Mouse (Mus musculus) C2C12 (cell line): ENCODE measurements around the gene Nek8. TPM values are rescaled to one million over a fixed set of nuclear protein-coding genes. Genes with fewer than 3 reads are reported as not detected.

ENCODE experiments used
- H3K27me3 ChIP-seq: one replicate; pipeline ENCODE4 v1.6.1; 2011; ENCODE audit not compliant: control insufficient read depth, insufficient read depth, insufficient read length
- H3K36me3 ChIP-seq: one replicate; pipeline ENCODE4 v1.6.1; 2011; ENCODE audit not compliant: control insufficient read depth, insufficient read depth
- H3K4me3 ChIP-seq: one replicate; pipeline ENCODE4 v1.5.1; 2011; ENCODE audit warnings: mild to moderate bottlenecking, control low read depth; ENCODE audit not compliant: poor library complexity, insufficient read depth, severe bottlenecking
- H3K79me2 ChIP-seq: one replicate; pipeline ENCODE4 v1.6.1; 2011; ENCODE audit not compliant: control insufficient read depth, insufficient read depth
- H3K79me3 ChIP-seq: one replicate; pipeline ENCODE4 v1.6.1; 2011; ENCODE audit warnings: low read depth, control low read depth
- H3ac ChIP-seq: one replicate; pipeline ENCODE3; 2011; ENCODE audit warnings: low read depth; ENCODE audit not compliant: control insufficient read depth, insufficient read length
- CEBPB ChIP-seq: IDR thresholded peaks from one replicate; pipeline ENCODE4 v1.6.1; 2011; ENCODE audit warnings: low read depth, mild to moderate bottlenecking, control low read depth, moderate library complexity
- CTCF ChIP-seq: IDR thresholded peaks from one replicate; pipeline ENCODE4 v1.5.1; 2011; ENCODE audit not compliant: control insufficient read depth, insufficient read depth, insufficient read length
- FOSL1 ChIP-seq: IDR thresholded peaks from one replicate; pipeline ENCODE4 v1.8.0; 2011; ENCODE audit warnings: mild to moderate bottlenecking, low read length; ENCODE audit not compliant: poor library complexity, insufficient read depth, severe bottlenecking
- MAX ChIP-seq: IDR thresholded peaks from one replicate; pipeline ENCODE4 v1.6.1; 2011; ENCODE audit warnings: mild to moderate bottlenecking, control low read depth
- MYOD1 ChIP-seq: IDR thresholded peaks from one replicate; pipeline ENCODE4 v1.6.1; 2011; ENCODE audit warnings: low read depth; ENCODE audit not compliant: control insufficient read depth, insufficient read length
- MYOG ChIP-seq: IDR thresholded peaks from one replicate; pipeline ENCODE4 v1.6.1; 2011; ENCODE audit not compliant: control insufficient read depth, insufficient read length; ENCODE audit errors: extremely low read depth
- USF1 ChIP-seq: IDR thresholded peaks from one replicate; pipeline ENCODE4 v1.6.1; 2011; ENCODE audit warnings: low read depth, mild to moderate bottlenecking, control low read depth, moderate library complexity
- polyA plus RNA-seq: library from polyadenylated mRNA; unstranded; fragments of >200 nt; fragmentation: generic; extraction: Trizol; gene quantifications from one replicate; pipeline ENCODE4 v1.2.1, GENCODE M21; 2012; ENCODE audit warnings: missing spikeins

Nek8 gene
- polyA plus RNA-seq, 1 experiment, result 8.9 TPM

DNA sequence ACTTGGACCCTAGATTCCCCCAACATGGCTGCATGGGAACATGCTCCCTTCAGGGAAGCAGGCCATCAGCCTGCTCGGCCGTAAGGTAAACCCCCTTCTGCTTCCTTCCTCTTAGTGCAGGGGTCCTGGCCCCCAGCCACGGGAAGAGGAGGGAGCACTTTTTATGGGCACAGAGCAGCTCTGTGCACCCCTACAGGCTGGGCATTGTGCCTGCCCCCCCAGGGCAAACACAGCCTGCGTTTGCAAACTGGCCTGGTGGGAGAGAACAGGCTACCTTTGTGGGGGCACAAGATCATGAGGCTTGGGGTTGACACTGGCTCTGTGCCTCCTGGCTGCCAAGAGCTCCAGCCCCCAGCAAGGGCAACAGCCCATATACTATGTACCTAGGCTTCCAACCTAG is 14.5 kb downstream of the Nek8 start:
- Histone ChIP-seq H3K79me2 (peaks cover 66% of the 10 kb centered on the region), H3K79me3 (peaks cover 49% of the 10 kb centered on the region), H3K4me3 (no peak overlapping the region), H3K27me3 (no peaks in the 10 kb centered on the region), H3K36me3 (peaks cover 62% of the 10 kb centered on the region), H3ac (no peak overlapping the region)
- no peak for TF ChIP-seq USF1
- TF ChIP-seq FOSL1, result no peak
- TF ChIP-seq CTCF, result no peak
- no peak for TF ChIP-seq MYOG
- TF ChIP-seq MYOD1, result no peak
- no peak for TF ChIP-seq CEBPB
- TF ChIP-seq MAX, result no peak

DNA sequence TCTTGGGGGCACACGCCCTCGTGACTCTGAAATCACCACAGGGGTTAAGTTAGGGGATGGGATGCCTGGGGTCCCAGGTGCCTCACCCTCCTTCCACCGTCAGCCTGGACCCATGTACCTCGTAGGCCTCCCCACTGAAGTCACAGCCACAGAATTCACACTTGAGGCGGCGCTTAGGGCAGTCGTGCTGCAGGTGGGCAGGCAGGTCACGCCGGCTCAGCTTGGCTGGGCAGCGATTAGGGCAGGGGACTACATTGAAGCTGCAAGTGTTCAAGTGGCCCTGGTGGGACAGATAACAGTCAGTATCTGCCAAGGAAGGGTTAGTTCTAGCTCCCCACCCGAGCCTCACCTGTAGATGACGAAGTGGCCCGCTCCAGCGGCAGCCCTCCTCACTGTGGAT is 15.3 kb downstream of the Nek8 start:
- Histone ChIP-seq H3K27me3 (no peaks in the 10 kb centered on the region), H3K79me2 (peaks cover 69% of the 10 kb centered on the region), H3K36me3 (peaks cover 70% of the 10 kb centered on the region), H3K79me3 (peaks cover 49% of the 10 kb centered on the region), H3ac (no peak overlapping the region), H3K4me3 (no peak overlapping the region)
- no peak for TF ChIP-seq CTCF
- no peak for TF ChIP-seq MYOD1
- no peak for TF ChIP-seq CEBPB
- no peak for TF ChIP-seq MAX
- TF ChIP-seq FOSL1, result no peak
- no peak for TF ChIP-seq MYOG
- no peak for TF ChIP-seq USF1

DNA sequence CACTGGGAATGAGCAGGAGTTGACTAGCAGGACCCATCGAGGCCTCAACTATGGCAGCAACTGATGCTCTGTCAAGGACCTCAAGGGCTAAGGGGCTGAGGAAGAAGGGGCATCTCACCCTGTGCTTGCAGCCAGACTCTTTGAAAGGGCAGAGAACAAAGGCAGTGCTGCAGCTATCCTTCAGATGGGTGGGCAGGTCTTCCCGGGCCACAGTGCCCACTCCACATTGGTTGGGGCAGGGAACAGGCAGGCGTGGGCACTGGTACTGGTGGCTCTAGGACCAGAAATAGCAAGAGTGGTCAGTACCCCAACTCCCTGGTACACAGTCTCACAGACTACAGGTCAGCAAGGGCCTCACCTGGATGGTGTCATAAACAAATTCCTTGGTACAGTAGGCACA is 15.8 kb downstream of the Nek8 start:
- peaks cover 49% of the 10 kb centered on the region for H3K79me3 ChIP-seq
- H3K79me2 ChIP-seq, result peaks cover 69% of the 10 kb centered on the region
- H3ac ChIP-seq, result no peak overlapping the region
- TF ChIP-seq CEBPB, result no peak
- no peak for TF ChIP-seq MAX
- no peak for TF ChIP-seq CTCF
- TF ChIP-seq MYOD1, result no peak
- no peak for TF ChIP-seq MYOG
- TF ChIP-seq FOSL1, result no peak
- no peak for TF ChIP-seq USF1
- no peaks in the 10 kb centered on the region for H3K27me3 ChIP-seq
- H3K4me3 ChIP-seq, result no peak overlapping the region
- H3K36me3 ChIP-seq, result peaks cover 75% of the 10 kb centered on the region

DNA sequence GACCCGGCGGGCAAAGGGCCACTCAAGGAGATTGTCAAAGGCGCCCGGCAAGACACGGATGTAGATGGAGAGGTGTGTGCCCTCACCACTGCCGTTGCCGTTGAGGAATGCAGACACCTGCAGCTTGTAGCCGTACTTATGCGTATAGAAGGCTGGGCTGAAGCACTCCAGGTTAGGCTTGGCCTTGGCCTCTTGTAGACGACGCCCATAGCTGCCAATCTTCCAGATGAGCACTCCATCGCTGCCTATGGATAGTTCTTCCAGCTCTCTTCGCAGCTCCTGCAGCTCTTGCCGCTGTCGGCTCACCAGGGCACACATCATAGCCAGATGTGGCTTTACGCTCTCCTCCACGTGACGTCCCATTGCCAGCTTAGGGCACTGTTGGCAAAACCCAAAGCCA is 16.3 kb downstream of the Nek8 start:
- Histone ChIP-seq H3K4me3 (no peak overlapping the region), H3K27me3 (no peaks in the 10 kb centered on the region), H3ac (no peak overlapping the region), H3K79me3 (peaks cover 49% of the 10 kb centered on the region), H3K36me3 (peaks cover 80% of the 10 kb centered on the region), H3K79me2 (peaks cover 67% of the 10 kb centered on the region)
- TF ChIP-seq MYOG (no peak), FOSL1 (no peak), USF1 (no peak), MAX (no peak), CEBPB (no peak), MYOD1 (no peak), CTCF (no peak)

DNA sequence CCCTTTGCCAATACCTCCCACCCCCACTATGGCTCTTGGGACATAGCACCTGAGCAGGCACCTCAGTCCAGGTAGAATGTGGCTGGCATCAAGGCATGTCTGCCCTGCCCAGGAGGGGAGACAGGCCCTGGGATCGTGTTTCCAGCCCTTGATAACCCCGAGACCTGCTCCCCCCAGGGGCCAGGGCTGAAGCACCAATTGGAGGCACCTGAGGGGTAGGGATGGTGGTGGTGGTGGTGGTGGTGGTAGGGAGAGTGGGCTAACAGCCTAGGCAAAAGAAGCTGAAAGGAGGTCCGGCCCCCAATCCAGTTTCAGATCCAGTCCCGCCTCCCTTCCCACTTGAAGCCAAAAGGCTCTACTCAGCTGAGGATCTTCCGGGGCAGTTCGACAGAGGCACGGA is 16.9 kb downstream of the Nek8 start:
- Histone ChIP-seq H3K79me2 (peaks cover 61% of the 10 kb centered on the region), H3K4me3 (no peak overlapping the region), H3K27me3 (no peaks in the 10 kb centered on the region), H3K36me3 (peaks cover 84% of the 10 kb centered on the region), H3K79me3 (peaks cover 43% of the 10 kb centered on the region), H3ac (no peak overlapping the region)
- TF ChIP-seq FOSL1, result no peak

DNA sequence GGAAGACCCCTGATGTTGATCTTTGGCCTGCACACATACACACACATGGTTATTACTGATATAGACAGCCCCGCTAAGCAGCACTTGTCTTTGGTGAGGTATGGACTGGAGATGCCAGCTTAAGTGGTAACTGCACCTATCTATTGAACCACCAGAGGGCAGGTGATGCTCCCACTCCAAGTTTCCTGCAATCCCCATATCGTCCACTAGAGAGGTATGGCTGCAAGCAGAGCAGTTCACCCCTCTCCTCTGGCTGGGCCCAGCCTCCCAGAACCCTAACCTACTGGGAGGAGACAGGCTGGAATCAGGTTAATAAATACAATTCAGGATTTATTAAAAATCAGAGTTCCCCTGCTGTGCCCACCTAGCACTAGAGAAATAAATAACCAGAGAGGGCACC is 17.4 kb downstream of the Nek8 start:
- peaks cover 88% of the 10 kb centered on the region for H3K36me3 ChIP-seq
- H3K79me3 ChIP-seq, result peaks cover 38% of the 10 kb centered on the region
- no peaks in the 10 kb centered on the region for H3K27me3 ChIP-seq
- peaks cover 56% of the 10 kb centered on the region for H3K79me2 ChIP-seq
- no peak overlapping the region for H3K4me3 ChIP-seq
- H3ac ChIP-seq, result no peak overlapping the region
- TF ChIP-seq USF1 (no peak), FOSL1 (no peak), MAX (peak; percentile 31), CTCF (peak; percentile 85)
